Mouse (Mus musculus) c-Kit-positive CD71-positive TER-119-positive erythroid progenitor cells, embryonic 14.5 days (primary cell): ENCODE results near the gene Arhgap21.
A peak's percentile ranks its signal among the peaks of the same experiment; 100 is the strongest.

Experiments used
- DNase-seq: peaks from one replicate; pipeline ENCODE4 v3.0.0-alpha.2; 2013; ENCODE audit warnings: low spot score

Gene Arhgap21

DNA sequence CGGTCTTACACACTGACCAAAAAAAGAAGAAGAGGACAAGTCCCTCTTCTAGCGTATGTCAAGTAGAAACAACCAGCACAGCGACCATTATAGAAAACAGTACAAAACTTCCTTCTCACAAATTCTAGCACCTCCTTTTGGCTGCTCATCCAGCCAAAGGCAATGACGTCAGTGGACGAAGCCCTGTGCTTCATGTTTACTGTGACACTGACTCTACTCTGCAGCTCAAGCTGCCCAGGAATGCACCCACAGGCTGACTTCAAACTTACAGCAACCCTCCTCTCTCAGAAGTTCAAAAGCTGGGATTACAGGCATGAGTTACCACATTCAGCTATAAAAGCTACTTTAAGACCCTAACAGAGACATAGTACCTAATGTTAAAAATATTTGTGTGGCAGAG is 72.2 kb downstream of the Arhgap21 start:
- no peak for DNase-seq

- DNase-seq, result no peak
Measured at GRCm38 (mm10) chr2:20894100-20894690, 74.5 kb downstream of the Arhgap21 start.

DNA sequence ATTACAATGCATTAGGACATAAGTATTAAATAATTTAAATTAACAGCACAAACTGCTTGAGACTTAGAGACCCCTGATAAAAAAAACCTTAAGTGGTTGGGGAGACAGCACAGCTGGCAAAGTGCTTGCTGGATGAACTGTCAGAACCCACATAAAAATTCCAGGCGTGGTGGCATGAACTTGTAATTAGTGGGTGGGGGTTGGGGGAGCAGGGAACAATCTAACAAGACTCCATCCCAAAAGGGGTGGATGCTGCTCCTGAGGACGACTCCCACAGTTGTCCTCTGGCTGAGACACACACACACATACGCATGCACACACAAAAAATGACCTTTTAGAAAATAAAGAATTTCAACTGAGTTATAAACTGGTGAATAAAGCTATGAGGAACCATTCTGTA is 79.9 kb downstream of the Arhgap21 start:
- DNase-seq, result no peak

GRCm38 (mm10) chr2:20883288-20883687 is 85.4 kb downstream of the Arhgap21 start:
- no peak for DNase-seq

- DNase-seq, result no peak
Measured at GRCm38 (mm10) chr2:20879877-20880605, 88.6 kb downstream of the Arhgap21 start.

GRCm38 (mm10) chr2:20874621-20875020 is 94.1 kb downstream of the Arhgap21 start:
- no peak for DNase-seq

- DNase-seq, result no peak
Measured at GRCm38 (mm10) chr2:20869212-20869965, 99.3 kb downstream of the Arhgap21 start.

DNA sequence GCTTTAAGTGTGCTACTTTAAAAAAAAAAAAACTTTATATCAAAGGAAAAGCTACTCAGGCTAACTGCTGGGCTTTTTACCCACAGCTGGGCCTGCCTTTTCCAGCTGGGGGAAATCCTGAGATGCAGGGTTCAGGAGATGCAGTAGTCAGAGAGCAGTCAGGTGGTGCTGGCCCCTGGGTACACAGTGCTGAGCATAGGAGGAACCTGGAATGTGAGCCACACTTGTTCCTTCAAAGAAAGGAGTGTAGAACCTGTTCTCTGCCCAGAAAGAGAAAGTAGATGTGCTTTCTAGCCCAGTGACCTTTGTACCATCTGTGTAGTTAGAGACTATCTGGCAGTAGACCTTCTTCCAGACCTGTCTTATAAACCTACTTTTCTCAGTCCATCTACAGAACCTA is 100.6 kb downstream of the Arhgap21 start:
- DNase-seq, result no peak

GRCm38 (mm10) chr2:20865795-20866194 is 102.9 kb downstream of the Arhgap21 start:
- no peak for DNase-seq

DNA sequence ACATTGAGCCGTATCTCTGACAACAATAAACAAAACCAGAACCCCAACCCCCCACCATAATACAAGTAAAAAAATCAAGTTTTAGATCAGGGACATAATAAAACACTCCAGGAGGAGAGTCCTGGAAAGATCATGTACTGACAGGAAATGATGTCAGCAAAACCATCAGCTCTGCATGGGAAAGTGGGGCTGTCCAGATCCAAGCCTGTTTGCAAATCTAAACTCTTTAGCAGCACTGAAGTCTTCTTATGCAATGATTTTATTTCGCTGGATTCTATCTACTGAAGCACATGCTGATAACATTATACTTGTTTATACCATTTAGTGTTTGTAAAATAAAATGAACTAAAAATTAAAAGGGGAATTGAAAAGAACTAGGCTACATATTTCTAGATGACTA is 104.1 kb downstream of the Arhgap21 start:
- no peak for DNase-seq

GRCm38 (mm10) chr2:20860756-20861155 is 107.9 kb downstream of the Arhgap21 start:
- DNase-seq, result no peak

DNA sequence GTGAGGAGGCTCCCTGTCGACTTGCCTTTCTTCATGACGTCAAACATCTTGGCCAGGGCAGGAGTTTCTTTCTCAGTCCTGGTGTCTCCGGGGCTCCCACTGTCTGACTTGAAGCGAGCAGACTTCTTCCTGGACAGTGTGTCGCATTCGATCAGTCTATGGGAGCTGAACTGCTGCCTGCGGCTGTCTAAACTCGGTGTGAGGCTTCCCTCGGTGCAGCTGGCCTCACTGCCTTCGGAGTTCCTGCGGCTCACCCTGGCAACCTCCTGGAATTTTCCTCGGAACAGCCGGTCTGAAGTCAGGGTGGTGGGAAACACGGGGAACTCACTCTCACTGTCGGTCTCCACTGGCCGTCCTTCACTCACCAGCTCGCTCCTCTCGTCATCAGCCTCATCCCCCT is 119.3 kb downstream of the Arhgap21 start:
- DNase-seq, result no peak

GRCm38 (mm10) chr2:20831608-20832406 is 136.9 kb downstream of the Arhgap21 start:
- no peak for DNase-seq

DNA sequence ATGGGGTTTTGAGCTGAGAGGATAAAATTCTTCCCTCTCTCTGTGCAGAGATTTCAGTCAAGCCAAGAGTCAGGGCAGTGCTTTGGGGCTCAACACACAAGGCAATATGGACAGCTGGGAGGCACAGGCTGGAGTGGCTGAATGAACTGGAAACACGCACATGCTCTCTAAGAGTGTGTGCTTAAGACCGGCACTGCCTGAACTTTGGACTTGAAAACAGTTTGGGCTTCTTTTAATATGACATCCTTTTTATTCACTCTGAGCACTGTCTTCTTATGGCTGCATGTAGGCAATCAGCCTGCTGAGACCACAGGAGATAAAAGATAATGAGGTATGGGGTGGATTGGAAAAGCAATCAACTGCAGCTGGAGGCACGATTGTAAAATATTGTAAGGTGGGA is 137.8 kb downstream of the Arhgap21 start:
- DNase-seq, result no peak

DNA sequence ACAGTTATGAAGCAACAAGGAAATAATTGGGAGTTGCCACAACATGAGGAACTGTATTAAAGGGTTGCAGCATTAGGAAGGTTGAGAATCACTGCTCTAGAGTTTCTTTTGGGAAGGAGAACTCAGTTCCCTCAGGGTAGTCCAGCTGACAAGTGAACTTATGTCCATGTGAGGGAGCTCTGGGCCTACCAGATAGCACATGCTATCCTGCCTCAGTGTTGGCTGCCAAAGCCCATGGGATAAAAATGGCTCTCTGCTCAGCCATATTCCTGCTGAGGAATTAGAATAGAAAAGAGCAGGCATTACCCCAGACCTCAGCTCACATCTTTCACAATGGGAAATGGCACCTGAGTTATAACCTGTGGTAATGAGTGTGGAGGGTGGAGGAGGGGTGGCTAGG is 142.4 kb downstream of the Arhgap21 start:
- DNase-seq, result no peak

- DNase-seq, result no peak
Measured at GRCm38 (mm10) chr2:20818226-20818625, 150.5 kb downstream of the Arhgap21 start.

DNA sequence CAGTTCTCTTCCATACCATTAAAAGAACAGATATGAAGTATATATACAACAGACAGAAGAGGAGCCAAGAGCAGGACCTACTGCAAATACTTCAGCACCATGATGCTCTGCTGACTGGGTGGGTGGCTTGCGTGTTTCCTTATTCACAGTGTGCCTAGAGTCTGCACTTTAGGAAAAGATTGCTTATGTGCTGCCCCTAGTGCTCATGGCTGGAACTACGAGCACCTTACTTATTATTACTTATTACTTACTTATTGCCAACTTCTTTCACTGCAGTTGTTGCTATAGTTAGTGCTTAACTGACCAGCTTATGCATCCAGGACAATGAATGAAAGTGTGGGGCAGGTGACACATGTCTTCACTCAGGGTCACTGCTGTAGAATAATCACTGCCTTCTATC is 154.7 kb downstream of the Arhgap21 start:
- peak; percentile 3 for DNase-seq

DNA sequence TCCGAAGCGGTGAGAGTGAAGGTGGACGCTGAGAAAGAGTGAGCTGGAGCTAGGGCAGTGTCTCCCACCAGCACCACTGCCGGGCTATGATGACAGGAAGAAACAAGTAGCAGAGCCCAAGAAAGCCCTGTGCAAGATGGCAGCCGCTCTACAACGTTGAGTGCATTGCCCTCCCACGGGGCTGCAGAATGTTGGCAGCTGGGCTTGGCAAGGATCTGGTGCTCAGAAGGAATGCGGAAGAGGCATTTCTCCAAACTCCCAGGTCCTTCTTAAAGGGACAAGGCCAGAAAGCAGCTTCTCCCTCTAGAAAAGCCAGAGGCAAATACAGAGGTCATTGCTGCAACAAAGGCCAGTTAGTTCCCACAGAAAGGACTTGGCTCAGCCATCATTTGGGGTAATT is 157.2 kb downstream of the Arhgap21 start:
- DNase-seq, result no peak

DNA sequence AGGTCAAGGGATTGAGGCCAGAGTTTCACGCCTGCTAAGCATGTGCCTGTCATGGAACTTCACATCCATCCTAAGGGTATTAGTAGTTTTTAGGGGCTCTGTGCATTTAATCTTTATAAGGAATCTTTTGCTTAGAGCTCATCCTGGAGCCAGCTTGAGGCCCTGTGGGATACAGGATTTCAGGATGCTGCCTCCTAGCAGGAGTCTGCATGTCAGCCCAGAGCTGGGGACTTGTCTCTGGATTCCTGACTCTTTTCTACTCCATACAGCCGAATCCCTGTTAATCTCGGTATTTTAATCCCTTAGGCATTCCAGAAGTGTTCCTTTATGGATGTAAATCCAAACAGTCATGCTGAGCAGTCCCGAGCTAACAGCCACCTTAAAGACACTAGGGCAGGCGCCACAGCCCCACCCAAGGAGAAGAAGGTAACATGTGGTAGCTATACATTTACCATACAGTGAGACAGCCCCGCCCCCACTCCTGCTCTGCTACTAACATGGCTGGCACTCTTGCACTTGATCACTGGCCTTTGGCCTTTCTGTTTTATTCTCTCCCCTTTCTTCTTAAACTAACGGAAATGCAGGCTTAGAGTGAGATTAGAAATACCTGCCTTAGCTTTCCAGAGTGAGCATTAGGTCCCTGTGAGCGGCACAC is 167.3 kb downstream of the Arhgap21 start:
- DNase-seq, result no peak
